Mouse (Mus musculus): Measurements from ENCODE around the gene Gria1.
A peak's percentile ranks its signal among the peaks of the same experiment; 100 is the strongest.

The Gria1 gene

GRCm38 (mm10) chr11:57011024-57011690 lies at the start of gene Gria1:
Gene Gria1 (plus strand): TSS chr11:57011387.
- no peak for DNase-seq

- DNase-seq = no peak
These were observed 49.4 kb upstream of the Gria1 start for GRCm38 (mm10) chr11:56961751-56962150.

- DNase-seq = no peak
These were observed 38.4 kb upstream of the Gria1 start for GRCm38 (mm10) chr11:56972814-56973213.

GRCm38 (mm10) chr11:56984321-56985000 lies 26.7 kb upstream of the Gria1 start:
- DNase-seq = no peak

- no peak for DNase-seq
These were observed 25.7 kb upstream of the Gria1 start for GRCm38 (mm10) chr11:56985457-56985856.

GRCm38 (mm10) chr11:56999601-57000001 lies 11.6 kb upstream of the Gria1 start:
- DNase-seq = peak; percentile 7

- no peak for DNase-seq
These were observed 6.6 kb upstream of the Gria1 start for GRCm38 (mm10) chr11:57004611-57005010.

- DNase-seq = no peak
These were observed 5.8 kb upstream of the Gria1 start for GRCm38 (mm10) chr11:57005341-57005740.

GRCm38 (mm10) chr11:57007790-57008189 lies 3.4 kb upstream of the Gria1 start:
- DNase-seq = no peak

GRCm38 (mm10) chr11:57010611-57011010 lies 576 bp upstream of the Gria1 start:
- no peak for DNase-seq

- DNase-seq = no peak
These were observed 478 bp downstream of the Gria1 start for GRCm38 (mm10) chr11:57011691-57012039.

- no peak for DNase-seq
These were observed 1.2 kb downstream of the Gria1 start for GRCm38 (mm10) chr11:57012287-57012921.

- DNase-seq = no peak
These were observed 2.4 kb downstream of the Gria1 start for GRCm38 (mm10) chr11:57013464-57014190.

- no peak for DNase-seq
These were observed 3.2 kb downstream of the Gria1 start for GRCm38 (mm10) chr11:57014396-57014795.

GRCm38 (mm10) chr11:57018536-57018935 lies 7.3 kb downstream of the Gria1 start:
- DNase-seq = no peak

GRCm38 (mm10) chr11:57022400-57022799 lies 11.2 kb downstream of the Gria1 start:
- no peak for DNase-seq

- DNase-seq = peak; percentile 59
These were observed 19.3 kb downstream of the Gria1 start for GRCm38 (mm10) chr11:57030448-57030847.

- DNase-seq = no peak
These were observed 27.6 kb downstream of the Gria1 start for GRCm38 (mm10) chr11:57038807-57039206.

GRCm38 (mm10) chr11:57039306-57039705 lies 28.1 kb downstream of the Gria1 start:
- DNase-seq = no peak

- no peak for DNase-seq
These were observed 30.9 kb downstream of the Gria1 start for GRCm38 (mm10) chr11:57042057-57042456.

- no peak for DNase-seq
These were observed 33.0 kb downstream of the Gria1 start for GRCm38 (mm10) chr11:57044146-57044545.

GRCm38 (mm10) chr11:57051666-57052562 lies 40.7 kb downstream of the Gria1 start:
- DNase-seq = peak; percentile 8

All from cerebellum, adult 9-11 months (tissue).